Mouse (Mus musculus): ENCODE measurements around the gene Ammecr1. TPM values are rescaled to one million over a fixed set of nuclear protein-coding genes. Genes with fewer than 3 reads are reported as not detected.

Ammecr1 gene
- total and polyA plus RNA-seq, 3 experiments, result 3.1 to 7.1 (median 5.4) TPM

DNA sequence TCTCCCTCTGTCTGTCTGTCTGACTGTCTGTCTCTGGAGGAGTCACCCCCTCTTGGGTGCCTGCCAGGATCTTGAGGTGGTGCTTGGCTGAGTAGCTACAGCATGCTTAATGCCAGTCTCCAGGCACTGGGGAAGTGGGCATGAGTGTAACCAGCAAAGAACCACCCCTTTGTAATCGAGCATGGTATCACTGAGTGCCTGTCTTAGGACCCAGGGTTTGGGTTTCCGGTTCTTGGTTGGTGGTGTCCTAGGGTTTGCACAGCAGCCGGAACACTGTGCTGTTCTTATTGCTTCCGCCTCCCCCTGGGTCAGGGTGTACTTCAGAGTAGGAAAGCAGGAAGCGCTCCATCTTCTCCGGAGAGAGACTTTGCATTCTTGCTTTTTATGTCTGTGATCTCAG lies 160.4 kb downstream of the Ammecr1 start:
- no peak for DNase-seq (ENCODE audit: extremely low read depth)
- H3K9ac ChIP-seq (ENCODE audit: insufficient read depth, low read depth), result no peak overlapping the region
- H3K4me2 ChIP-seq (ENCODE audit: insufficient read depth, low read depth, poor library complexity, severe bottlenecking), result no peak overlapping the region
- peaks cover 2 to 35% of the 10 kb centered on the region in 2 experiments for H3K36me3 ChIP-seq (replicated peaks in 1 of 2; ENCODE audit: control insufficient read depth in 1 of 2, insufficient read depth in 1 of 2, low read length in 1 of 2)
- TF ChIP-seq PAX5 (IDR thresholded peaks at IDR 0.05; ENCODE audit: low read length) (no peak), TBP (conservative IDR thresholded peaks at IDR 0.05; ENCODE audit: low read depth, low read length) (no peak), JUND (conservative IDR thresholded peaks at IDR 0.05; ENCODE audit: low read depth, low read length) (no peak), JUN (IDR thresholded peaks at IDR 0.05; ENCODE audit: insufficient read depth, low read depth, low read length) (no peak), MXI1 (IDR thresholded peaks at IDR 0.05; ENCODE audit: low read depth, low read length) (no peak)
- no peaks in the 10 kb centered on the region for H3K9me3 ChIP-seq (replicated peaks; ENCODE audit: low read length)
- in situ Hi-C loops (cut with MboI; ENCODE audit: low pct_ligation_motif_present, low pct_unique_long_range_greater_than_20kb, low sequenced_read_pairs) (loop anchor here (10.0 kb wide), 1 partner anchor 251 kb away; no protein-coding TSS in a partner anchor), dilution Hi-C loops (cut with MboI; ENCODE audit: extremely low pct_ligation_motif_present, extremely low pct_unique_long_range_greater_than_20kb, low sequenced_read_pairs) (no loop called here)
- no peak overlapping the region for H3K4me3 ChIP-seq (replicated peaks in 1 of 3; ENCODE audit: low read depth in 2 of 3, low read length in 2 of 3, poor library complexity in 1 of 3)
- no peaks in the 10 kb centered on the region for H3K27me3 ChIP-seq (replicated peaks)
- H3K4me1 ChIP-seq (ENCODE audit: control insufficient read depth in 1 of 2, insufficient read depth in 2 of 2), result no peaks in the 10 kb centered on the region
- H3K27ac ChIP-seq (ENCODE audit: insufficient read depth, low read depth), result no peak overlapping the region
- no peaks in the 10 kb centered on the region for H3K79me2 ChIP-seq (replicated peaks; ENCODE audit: control insufficient read depth, extremely low read depth, insufficient read depth, poor library complexity, severe bottlenecking)

DNA sequence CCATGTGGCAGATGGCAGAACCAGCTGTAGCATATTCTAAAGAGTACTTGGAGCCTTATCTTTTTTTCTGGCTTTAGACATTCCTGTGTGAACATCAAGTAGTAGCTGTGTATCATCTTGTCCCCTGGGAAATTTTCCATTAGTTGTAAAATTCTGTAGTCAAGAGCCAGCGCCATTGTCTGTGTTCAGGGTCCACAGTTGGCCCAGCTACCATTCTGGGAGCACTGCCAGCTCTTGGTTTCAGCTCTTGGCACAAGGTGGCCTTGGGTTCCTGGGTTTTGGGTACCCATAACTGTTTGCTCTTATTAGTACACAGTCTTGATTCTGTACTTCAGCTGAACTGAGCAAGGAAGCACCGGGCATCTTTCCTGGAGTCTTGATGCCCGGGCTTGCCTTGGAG lies 161.9 kb downstream of the Ammecr1 start:
- H3K27me3 ChIP-seq (replicated peaks), result no peaks in the 10 kb centered on the region
- TF ChIP-seq ZKSCAN1 (IDR thresholded peaks at IDR 0.05; ENCODE audit: borderline replicate concordance, low read depth, low read length) (no peak), TBP (conservative IDR thresholded peaks at IDR 0.05; ENCODE audit: low read depth, low read length) (no peak), CHD1 (IDR thresholded peaks at IDR 0.05; ENCODE audit: low read depth, low read length) (no peak), TCF12 (IDR thresholded peaks at IDR 0.05; ENCODE audit: low read depth, low read length) (no peak), POLR2AphosphoS2 (IDR thresholded peaks at IDR 0.05; ENCODE audit: low read depth, low read length) (no peak), MAFK (IDR thresholded peaks at IDR 0.05; ENCODE audit: insufficient replicate concordance, low read length) (no peak), ZC3H11A (IDR thresholded peaks at IDR 0.05; ENCODE audit: low read depth, low read length) (no peak), JUND (conservative IDR thresholded peaks at IDR 0.05; ENCODE audit: low read depth, low read length) (no peak), ZNF384 (IDR thresholded peaks at IDR 0.05; ENCODE audit: low read depth, low read length) (no peak), SMC3 (IDR thresholded peaks at IDR 0.05; ENCODE audit: low read depth, low read length) (no peak), HCFC1 (IDR thresholded peaks at IDR 0.05; ENCODE audit: low read depth, low read length) (no peak), POLR2A (IDR thresholded peaks at IDR 0.05; ENCODE audit: low read depth, low read length) (no peak), JUN (IDR thresholded peaks at IDR 0.05; ENCODE audit: insufficient read depth, low read depth, low read length) (no peak), MXI1 (IDR thresholded peaks at IDR 0.05; ENCODE audit: low read depth, low read length) (no peak), EP300 (IDR thresholded peaks at IDR 0.05; ENCODE audit: low read length) (no peak), GABPA (IDR thresholded peaks at IDR 0.05; ENCODE audit: insufficient replicate concordance, low read depth, low read length) (no peak), KAT2A (IDR thresholded peaks at IDR 0.05; ENCODE audit: insufficient replicate concordance, low read length) (no peak), MAX (IDR thresholded peaks at IDR 0.05; ENCODE audit: low read length) (no peak), CHD2 (IDR thresholded peaks at IDR 0.05; ENCODE audit: low read length) (no peak)
- H3K4me3 ChIP-seq (replicated peaks in 1 of 3; ENCODE audit: low read depth in 2 of 3, low read length in 2 of 3, poor library complexity in 1 of 3), result no peak overlapping the region
- H3K36me3 ChIP-seq (replicated peaks in 1 of 2; ENCODE audit: control insufficient read depth in 1 of 2, insufficient read depth in 1 of 2, low read length in 1 of 2), result peaks cover 2 to 30% of the 10 kb centered on the region in 2 experiments
- dilution Hi-C loops (cut with MboI; ENCODE audit: extremely low pct_ligation_motif_present, extremely low pct_unique_long_range_greater_than_20kb, low sequenced_read_pairs) (no loop called here), in situ Hi-C loops (cut with MboI; ENCODE audit: low pct_ligation_motif_present, low pct_unique_long_range_greater_than_20kb, low sequenced_read_pairs) (loop anchor here (10.0 kb wide), 1 partner anchor 250 kb away; no protein-coding TSS in a partner anchor)
- DNase-seq (ENCODE audit: extremely low read depth), result no peak
- H3K79me2 ChIP-seq (replicated peaks; ENCODE audit: control insufficient read depth, extremely low read depth, insufficient read depth, poor library complexity, severe bottlenecking), result no peaks in the 10 kb centered on the region
- H3K27ac ChIP-seq (ENCODE audit: insufficient read depth, low read depth), result no peak overlapping the region
- H3K9ac ChIP-seq (ENCODE audit: insufficient read depth, low read depth), result no peak overlapping the region
- no peaks in the 10 kb centered on the region for H3K9me3 ChIP-seq (replicated peaks; ENCODE audit: low read length)
- H3K4me2 ChIP-seq (ENCODE audit: insufficient read depth, low read depth, poor library complexity, severe bottlenecking), result no peak overlapping the region
- H3K4me1 ChIP-seq (ENCODE audit: control insufficient read depth in 1 of 2, insufficient read depth in 2 of 2), result no peaks in the 10 kb centered on the region

Other genes starting within 250 kb of the Ammecr1 start
- gene Rtl9, start 132.9 kb upstream of the Ammecr1 start, total RNA-seq (2012; rRNA removed), result 0.13 and 0.17 TPM in 2 replicates
- gene Rtl9, start 132.9 kb upstream of the Ammecr1 start, total RNA-seq (2014; rRNA removed), result 0.20 and 0.24 TPM in 2 replicates
- gene Rtl9, start 132.9 kb upstream of the Ammecr1 start, polyA plus RNA-seq (2012; ENCODE audit: insufficient read length, low read depth), result 0.42 and 0.63 TPM in 2 replicates

All from CH12.LX (cell line).